Mouse (Mus musculus): ENCODE data around the gene Tmigd3.
"Not testable (repeated sequence)": the region's sequence is repeated elsewhere in the genome, so short reads cannot be mapped to it uniquely, and the experiment has no call there.

DNA sequence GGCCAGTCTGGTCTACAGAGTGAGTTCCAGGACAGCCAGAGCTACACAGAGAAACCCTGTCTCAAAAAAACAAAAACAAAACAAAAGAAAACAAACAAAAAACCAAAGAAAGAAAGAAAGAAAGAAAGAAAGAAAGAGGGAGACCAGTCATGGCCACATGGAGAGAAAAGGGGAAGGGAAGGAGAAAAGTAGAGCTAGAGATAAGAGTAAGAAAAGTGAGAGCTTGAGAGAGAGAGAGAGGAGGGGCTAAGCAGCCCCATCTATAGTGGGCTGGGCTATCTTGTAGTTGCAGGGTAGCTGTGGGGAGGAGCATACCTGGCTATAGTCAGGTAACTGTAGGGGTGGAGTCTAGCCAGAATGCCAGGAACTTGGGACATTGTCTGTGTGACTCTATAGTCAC lies 50.0 kb downstream of the Tmigd3 start:
- TF ChIP-seq CTCF, EP300 (IDR thresholded peaks at IDR 0.05; ENCODE audit: low read depth): not testable (repeated sequence)
